ENCODE assay signal across 9 mouse cellular contexts in the genomic region with DNA sequence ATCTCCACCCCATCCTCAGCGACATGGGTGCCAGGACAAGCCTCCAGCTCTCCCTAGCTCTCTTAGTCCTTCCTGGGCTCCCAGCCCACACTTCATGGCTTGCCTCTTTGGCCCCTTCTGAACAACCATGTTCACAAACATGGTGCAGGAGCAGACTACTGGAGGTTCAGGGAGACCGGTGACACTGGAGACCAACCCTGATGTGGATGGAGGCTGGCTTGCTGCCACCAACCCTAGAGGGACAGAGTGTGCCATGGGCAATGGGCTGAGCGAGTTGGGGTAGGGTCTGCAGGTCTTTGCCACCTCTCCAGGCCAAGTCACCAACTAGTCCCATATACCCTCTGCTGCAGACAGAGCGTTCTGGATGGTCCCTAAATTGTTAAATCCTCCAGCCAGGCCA. TPM values are rescaled to one million over a fixed set of nuclear protein-coding genes. Genes with fewer than 3 reads are reported as not detected.
DNase-seq lines count a peak whose midpoint lies in the region; ATAC-seq lines count a peak whose summit lies in the region.
"Had no signal": no experiment of that assay in that cellular context is flagged by ENCODE, and none has a peak within 500 bp of the region (broad histone marks: within the 10 kb centered on the region; RNA-seq: fewer than 3 reads in every experiment).

No protein-coding gene starts in this region.

- no peak for ATAC-seq in forebrain, embryonic 12.5 days (ENCODE audit: low FRiP score)
- ATAC-seq in forebrain, embryonic 14.5 days = no peak
- ATAC-seq in midbrain, embryonic 12.5 days (ENCODE audit: low FRiP score, low read depth) = no peak
- ATAC-seq in midbrain, embryonic 15.5 days (replicated peaks) = no peak
- no peak for ATAC-seq in limb, embryonic 11.5 days (ENCODE audit: insufficient number of reproducible peaks, low FRiP score, low TSS enrichment, low read depth)

- H3K36me3 ChIP-seq in forebrain, embryonic 12.5 days (replicated peaks) = 0 out of 2 replicates have a peak, but pooled peaks cover 3% of the 10 kb centered on the region
- H3K36me3 ChIP-seq in forebrain, embryonic 14.5 days (ENCODE audit: control insufficient read depth, insufficient read depth, low read length) = no peaks in the 10 kb centered on the region
- H3K36me3 ChIP-seq in midbrain, embryonic 12.5 days = no peaks in the 10 kb centered on the region
- H3K36me3 ChIP-seq in midbrain, embryonic 15.5 days (replicated peaks) = no peaks in the 10 kb centered on the region
- no peaks in the 10 kb centered on the region for H3K36me3 ChIP-seq in limb, embryonic 11.5 days (ENCODE audit: control insufficient read depth, insufficient read depth, low read length)

- peak overlapping the region; percentile 89 for H3K27ac ChIP-seq in forebrain, embryonic 12.5 days
- no peak overlapping the region for H3K27ac ChIP-seq in forebrain, embryonic 14.5 days (ENCODE audit: low read depth, low read length)
- H3K27ac ChIP-seq in midbrain, embryonic 12.5 days (replicated peaks) = peak overlapping the region; percentile 83
- H3K27ac ChIP-seq in midbrain, embryonic 15.5 days = no peak overlapping the region
- peak overlapping the region; percentile 91 for H3K27ac ChIP-seq in limb, embryonic 11.5 days (replicated peaks; ENCODE audit: low read depth, low read length)

- peaks cover 20% of the 10 kb centered on the region for H3K9me3 ChIP-seq in forebrain, embryonic 12.5 days
- H3K9me3 ChIP-seq in forebrain, embryonic 14.5 days (replicated peaks; ENCODE audit: control insufficient read depth, low read length) = peaks cover 5% of the 10 kb centered on the region; the same call in 1 of the 2 replicates
- H3K9me3 ChIP-seq in midbrain, embryonic 12.5 days = peaks cover 7% of the 10 kb centered on the region
- H3K9me3 ChIP-seq in midbrain, embryonic 15.5 days = no peaks in the 10 kb centered on the region
- no peaks in the 10 kb centered on the region for H3K9me3 ChIP-seq in limb, embryonic 11.5 days (ENCODE audit: control insufficient read depth, low read length)

- peaks cover 29% of the 10 kb centered on the region for H3K4me1 ChIP-seq in forebrain, embryonic 12.5 days
- peaks cover 19% of the 10 kb centered on the region for H3K4me1 ChIP-seq in forebrain, embryonic 14.5 days (ENCODE audit: control insufficient read depth, insufficient read depth, low read length)
- H3K4me1 ChIP-seq in midbrain, embryonic 12.5 days = peaks cover 34% of the 10 kb centered on the region
- peaks cover 13% of the 10 kb centered on the region; the same call in 1 of the 2 replicates for H3K4me1 ChIP-seq in midbrain, embryonic 15.5 days
- H3K4me1 ChIP-seq in limb, embryonic 11.5 days (ENCODE audit: control insufficient read depth, insufficient read depth, low read length) = peaks cover 28% of the 10 kb centered on the region

- DNase-seq in forebrain, embryonic 14.5 days (ENCODE audit: low spot score) = no peak
- DNase-seq in limb, embryonic 11.5 days (ENCODE audit: low spot score) = no peak
- DNase-seq in spleen, adult 12 weeks (ENCODE audit: low spot score) = no peak
- DNase-seq in right cerebral cortex, adult 2 months (ENCODE audit: low spot score in 2 of 2) = no peak
- DNase-seq in retina, embryonic 14.5 days (ENCODE audit: low spot score) = no peak

- H3K4me2 ChIP-seq in forebrain, embryonic 12.5 days = no peak overlapping the region
- H3K4me2 ChIP-seq in forebrain, embryonic 14.5 days (ENCODE audit: low read length) = no peak overlapping the region
- no peak overlapping the region for H3K4me2 ChIP-seq in midbrain, embryonic 12.5 days (replicated peaks)
- H3K4me2 ChIP-seq in midbrain, embryonic 15.5 days = no peak overlapping the region
- H3K4me2 ChIP-seq in limb, embryonic 11.5 days (ENCODE audit: low read depth, severe bottlenecking) = no peak overlapping the region

- no peaks in the 10 kb centered on the region for H3K27me3 ChIP-seq in forebrain, embryonic 12.5 days
- H3K27me3 ChIP-seq in forebrain, embryonic 14.5 days (replicated peaks; ENCODE audit: control insufficient read depth, insufficient read depth, low read length) = no peaks in the 10 kb centered on the region
- no peaks in the 10 kb centered on the region for H3K27me3 ChIP-seq in midbrain, embryonic 12.5 days
- H3K27me3 ChIP-seq in midbrain, embryonic 15.5 days (replicated peaks) = no peaks in the 10 kb centered on the region
- H3K27me3 ChIP-seq in limb, embryonic 11.5 days (ENCODE audit: control insufficient read depth, insufficient read depth, low read length) = no peaks in the 10 kb centered on the region

- WGBS in forebrain, embryonic 12.5 days = 82% methylated on average over 4 of the region's 4 CpGs
- 84% methylated on average over 4 of the region's 4 CpGs for WGBS in forebrain, embryonic 14.5 days
- WGBS in midbrain, embryonic 12.5 days = 85% methylated on average over 4 of the region's 4 CpGs
- 78% methylated on average over 4 of the region's 4 CpGs for WGBS in midbrain, embryonic 15.5 days
- 73% methylated on average over 4 of the region's 4 CpGs for WGBS in limb, embryonic 11.5 days

- H3K9ac ChIP-seq in forebrain, embryonic 12.5 days = no peak overlapping the region
- no peak overlapping the region for H3K9ac ChIP-seq in forebrain, embryonic 14.5 days (ENCODE audit: low read length)
- no peak overlapping the region for H3K9ac ChIP-seq in midbrain, embryonic 12.5 days (replicated peaks)
- no peak overlapping the region for H3K9ac ChIP-seq in midbrain, embryonic 15.5 days
- 0 out of 2 replicates have a peak overlapping the region, but pooled peaks have one; percentile 8 for H3K9ac ChIP-seq in limb, embryonic 11.5 days (ENCODE audit: low read length)

- H3K4me3 ChIP-seq in forebrain, embryonic 12.5 days (replicated peaks) = no peak overlapping the region
- no peak overlapping the region for H3K4me3 ChIP-seq in forebrain, embryonic 14.5 days (ENCODE audit: low read depth, low read length)
- no peak overlapping the region for H3K4me3 ChIP-seq in midbrain, embryonic 12.5 days
- H3K4me3 ChIP-seq in midbrain, embryonic 15.5 days = no peak overlapping the region
- no peak overlapping the region for H3K4me3 ChIP-seq in limb, embryonic 11.5 days (ENCODE audit: low read depth, low read length)
- H3K4me3 ChIP-seq: megakaryocyte, embryonic 14.5 days had no signal

RNA-seq across cellular contexts. Expression of a gene that starts 44.0 kb away (rescaled TPM):
- 4.2 and 4.5 TPM in 2 replicates for polyA plus RNA-seq in forebrain, embryonic 12.5 days (2016; fragmentation: Nextera tagmentation; extraction: Ambion mirVana)
- polyA plus RNA-seq in forebrain, embryonic 14.5 days (2014; fragmentation: Nextera tagmentation; extraction: Ambion mirVana) = 2.4 and 2.7 TPM in 2 replicates
- polyA plus RNA-seq in midbrain, embryonic 12.5 days (2016; fragmentation: Nextera tagmentation; extraction: Ambion mirVana) = 2.4 and 2.6 TPM in 2 replicates
- 1.2 and 1.7 TPM in 2 replicates for polyA plus RNA-seq in midbrain, embryonic 15.5 days (2015; fragmentation: Nextera tagmentation; extraction: Ambion mirVana)
- polyA plus RNA-seq in limb, embryonic 11.5 days (2014; fragmentation: Nextera tagmentation; extraction: Ambion mirVana) = 2.6 and 3.9 TPM in 2 replicates

RNA-seq across cellular contexts. Expression of a gene that starts 48.2 kb away (rescaled TPM):
- polyA plus RNA-seq in forebrain, embryonic 12.5 days (2016; fragmentation: Nextera tagmentation; extraction: Ambion mirVana) = 101 and 104 TPM in 2 replicates
- 128 and 139 TPM in 2 replicates for polyA plus RNA-seq in forebrain, embryonic 14.5 days (2014; fragmentation: Nextera tagmentation; extraction: Ambion mirVana)
- 103 and 110 TPM in 2 replicates for polyA plus RNA-seq in midbrain, embryonic 12.5 days (2016; fragmentation: Nextera tagmentation; extraction: Ambion mirVana)
- polyA plus RNA-seq in midbrain, embryonic 15.5 days (2015; fragmentation: Nextera tagmentation; extraction: Ambion mirVana) = 122 and 123 TPM in 2 replicates
- polyA plus RNA-seq in limb, embryonic 11.5 days (2014; fragmentation: Nextera tagmentation; extraction: Ambion mirVana) = 102 and 109 TPM in 2 replicates

Comparison
In these comparisons a context has a peak if more than half of its experiments do, and no peak if none do; other contexts are left out.
1. H3K27ac ChIP-seq: peak in forebrain, embryonic 12.5 days (single experiment), midbrain, embryonic 12.5 days (single experiment) and limb, embryonic 11.5 days (single experiment); none in forebrain, embryonic 14.5 days (single experiment) and midbrain, embryonic 15.5 days (single experiment).